Mouse (Mus musculus) frontal cortex, postnatal 10 days (tissue): Measurements from ENCODE around the gene Tshz2.
A peak's percentile ranks its signal among the peaks of the same experiment; 100 is the strongest.
"Not testable (repeated sequence)": the region's sequence is repeated elsewhere in the genome, so short reads cannot be mapped to it uniquely, and the experiment has no call there.

Source experiments
- DNase-seq, 2 experiments: peaks; one replicate each; pipeline ENCODE4 v3.0.0; 2022; ENCODE audit warnings: low spot score in 2 of 2, mixed read lengths in 1 of 2

The Tshz2 gene

GRCm38 (mm10) chr2:169632338-169633151 lies at the start of gene Tshz2:
Tshz2 (plus strand) TSS chr2:169633013.
- DNase-seq, result peak; percentile 8 to 32

GRCm38 (mm10) chr2:169583476-169583875 lies 49.3 kb upstream of the Tshz2 start:
- DNase-seq, result no peak

GRCm38 (mm10) chr2:169584745-169585456 lies 47.9 kb upstream of the Tshz2 start:
- no peak for DNase-seq

GRCm38 (mm10) chr2:169585631-169586285 lies 47.1 kb upstream of the Tshz2 start:
- no peak for DNase-seq

- no peak for DNase-seq
Measured at GRCm38 (mm10) chr2:169586688-169587087, 46.1 kb upstream of the Tshz2 start.

GRCm38 (mm10) chr2:169587645-169588044 lies 45.2 kb upstream of the Tshz2 start, which contains the start of gene Gm11011:
Gm11011 (minus strand) TSS chr2:169587745.
- not testable (repeated sequence) for DNase-seq

- DNase-seq, result no peak
Measured at GRCm38 (mm10) chr2:169589697-169590096, 43.1 kb upstream of the Tshz2 start.

GRCm38 (mm10) chr2:169590412-169590811 lies 42.4 kb upstream of the Tshz2 start:
- no peak for DNase-seq

- no peak for DNase-seq
Measured at GRCm38 (mm10) chr2:169593742-169594141, 39.1 kb upstream of the Tshz2 start.

GRCm38 (mm10) chr2:169597357-169597756 lies 35.5 kb upstream of the Tshz2 start:
- no peak for DNase-seq

GRCm38 (mm10) chr2:169597971-169598370 lies 34.8 kb upstream of the Tshz2 start:
- DNase-seq, result no peak

- DNase-seq, result no peak
Measured at GRCm38 (mm10) chr2:169599591-169599990, 33.2 kb upstream of the Tshz2 start.

GRCm38 (mm10) chr2:169600163-169600562 lies 32.6 kb upstream of the Tshz2 start:
- peak; percentile 27 to 28 for DNase-seq

- no peak for DNase-seq
Measured at GRCm38 (mm10) chr2:169606901-169607678, 25.7 kb upstream of the Tshz2 start.

- DNase-seq, result no peak
Measured at GRCm38 (mm10) chr2:169607787-169608186, 25.0 kb upstream of the Tshz2 start.

- no peak for DNase-seq
Measured at GRCm38 (mm10) chr2:169609956-169610355, 22.9 kb upstream of the Tshz2 start.

- no peak for DNase-seq
Measured at GRCm38 (mm10) chr2:169610882-169611281, 21.9 kb upstream of the Tshz2 start.

- no peak for DNase-seq
Measured at GRCm38 (mm10) chr2:169611557-169611956, 21.3 kb upstream of the Tshz2 start.

- no peak for DNase-seq
Measured at GRCm38 (mm10) chr2:169614683-169615082, 18.1 kb upstream of the Tshz2 start.

- no peak for DNase-seq
Measured at GRCm38 (mm10) chr2:169615998-169616397, 16.8 kb upstream of the Tshz2 start.

GRCm38 (mm10) chr2:169621201-169621710 lies 11.6 kb upstream of the Tshz2 start:
- no peak for DNase-seq
